Mouse (Mus musculus): ENCODE data around the gene Fam32a. TPM values are rescaled to one million over a fixed set of nuclear protein-coding genes. Genes with fewer than 3 reads are reported as not detected.

The Fam32a gene
- total RNA-seq (2017): 259 and 282 TPM in 2 replicates

DNA sequence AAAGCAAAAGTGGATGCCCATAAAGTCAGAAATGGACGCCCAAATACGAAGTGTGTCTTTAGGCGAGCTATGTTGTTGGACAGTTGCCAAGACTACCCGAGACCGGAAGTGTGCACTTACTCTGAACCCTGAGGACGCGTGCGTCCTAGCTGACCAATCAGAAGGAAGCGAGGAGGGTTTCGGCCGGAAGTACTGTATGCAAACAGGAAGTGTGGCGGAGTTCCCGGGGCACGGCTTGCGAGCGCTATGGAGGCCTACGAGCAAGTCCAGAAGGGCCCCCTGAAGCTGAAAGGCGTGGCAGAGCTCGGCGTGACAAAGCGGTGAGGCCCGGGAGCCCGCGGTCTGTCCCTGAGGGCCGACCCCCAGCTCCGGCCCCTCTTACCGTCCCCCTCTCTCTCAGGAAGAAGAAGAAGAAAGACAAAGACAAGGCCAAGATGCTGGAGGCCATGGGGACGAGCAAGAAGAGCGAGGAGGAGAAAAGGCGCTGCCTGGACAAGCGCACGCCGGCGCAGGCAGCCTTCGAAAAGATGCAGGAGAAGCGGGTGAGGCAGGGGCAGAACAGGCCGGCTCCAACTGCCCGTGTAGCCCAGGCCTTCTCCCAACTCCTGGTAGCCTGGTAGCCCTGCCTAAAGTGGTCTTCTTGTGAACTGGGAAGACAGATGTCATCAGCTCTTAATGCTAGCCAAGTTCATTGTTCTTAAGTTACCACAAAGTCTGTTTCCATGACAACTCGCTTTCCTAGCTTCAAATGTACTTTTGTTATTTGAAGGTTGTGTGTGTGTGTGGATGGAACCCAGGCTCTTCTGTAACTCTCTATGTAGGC lies at the start of gene Fam32a:
Gene Fam32a (plus strand): TSS at position 190 of the 823 bp plus-strand sequence.
- peak; percentile 93 for ATAC-seq (ENCODE audit: extremely low read depth, insufficient number of reproducible peaks, low FRiP score, poor library complexity, severe bottlenecking)

DNA sequence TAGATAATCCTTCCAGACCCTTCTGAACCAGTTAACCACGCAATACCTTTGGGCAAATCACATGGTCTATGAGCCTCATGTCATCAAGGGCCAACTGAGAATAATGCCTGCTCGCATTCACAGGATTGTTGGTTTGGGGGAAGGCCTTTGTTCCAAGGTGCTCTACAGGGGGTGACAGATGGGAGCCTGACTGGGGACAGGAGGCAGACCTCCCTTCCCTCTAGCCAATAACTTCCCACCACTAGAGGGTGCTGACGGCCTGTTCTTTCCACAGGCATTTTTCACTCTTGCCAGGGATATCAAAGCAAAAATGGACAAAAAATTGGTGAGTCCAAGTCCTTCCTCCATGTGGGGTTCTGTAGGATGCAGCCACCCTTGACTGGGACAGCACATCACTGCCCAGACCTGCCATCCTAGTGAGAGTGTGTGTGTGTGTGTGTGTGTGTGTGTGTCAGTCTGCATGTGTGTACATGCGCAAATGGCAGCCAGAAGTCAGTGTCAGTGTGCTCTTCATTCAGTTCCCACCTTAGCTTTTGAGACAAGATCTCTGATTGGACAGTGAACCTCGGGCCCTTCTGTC lies 42.1 kb upstream of the Fam32a start:
- ATAC-seq (ENCODE audit: extremely low read depth, insufficient number of reproducible peaks, low FRiP score, poor library complexity, severe bottlenecking): peak; percentile 55

GRCm38 (mm10) chr8:72183554-72184202 lies 35.9 kb upstream of the Fam32a start:
- ATAC-seq (ENCODE audit: extremely low read depth, insufficient number of reproducible peaks, low FRiP score, poor library complexity, severe bottlenecking): peak; percentile 88

DNA sequence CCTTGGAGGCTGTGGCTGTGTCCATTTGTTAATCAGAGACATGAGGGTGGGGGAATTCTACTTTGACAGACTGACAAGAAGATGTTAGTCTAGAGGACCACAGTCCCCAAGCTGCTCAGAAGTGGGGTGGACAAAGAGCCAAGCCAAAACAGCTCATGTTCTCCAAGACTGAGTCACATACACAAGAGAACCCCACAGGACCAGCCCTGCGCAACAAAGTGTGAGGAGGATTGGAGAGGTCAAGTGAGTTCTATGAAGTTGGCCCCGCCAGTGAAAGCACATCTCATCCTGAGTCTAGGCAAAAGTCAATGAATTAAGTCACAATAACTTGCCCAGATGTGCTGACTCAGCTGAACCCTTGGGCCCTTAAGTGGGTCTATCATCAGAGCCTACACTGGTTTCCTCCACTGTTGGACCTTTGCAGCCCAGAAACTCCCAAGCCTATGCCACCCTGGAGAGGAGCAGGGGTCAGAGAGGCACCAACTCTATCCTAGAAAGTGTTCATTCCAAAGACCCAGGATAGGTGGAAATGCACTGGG lies 31.7 kb upstream of the Fam32a start:
- no peak for ATAC-seq (ENCODE audit: extremely low read depth, insufficient number of reproducible peaks, low FRiP score, poor library complexity, severe bottlenecking)

DNA sequence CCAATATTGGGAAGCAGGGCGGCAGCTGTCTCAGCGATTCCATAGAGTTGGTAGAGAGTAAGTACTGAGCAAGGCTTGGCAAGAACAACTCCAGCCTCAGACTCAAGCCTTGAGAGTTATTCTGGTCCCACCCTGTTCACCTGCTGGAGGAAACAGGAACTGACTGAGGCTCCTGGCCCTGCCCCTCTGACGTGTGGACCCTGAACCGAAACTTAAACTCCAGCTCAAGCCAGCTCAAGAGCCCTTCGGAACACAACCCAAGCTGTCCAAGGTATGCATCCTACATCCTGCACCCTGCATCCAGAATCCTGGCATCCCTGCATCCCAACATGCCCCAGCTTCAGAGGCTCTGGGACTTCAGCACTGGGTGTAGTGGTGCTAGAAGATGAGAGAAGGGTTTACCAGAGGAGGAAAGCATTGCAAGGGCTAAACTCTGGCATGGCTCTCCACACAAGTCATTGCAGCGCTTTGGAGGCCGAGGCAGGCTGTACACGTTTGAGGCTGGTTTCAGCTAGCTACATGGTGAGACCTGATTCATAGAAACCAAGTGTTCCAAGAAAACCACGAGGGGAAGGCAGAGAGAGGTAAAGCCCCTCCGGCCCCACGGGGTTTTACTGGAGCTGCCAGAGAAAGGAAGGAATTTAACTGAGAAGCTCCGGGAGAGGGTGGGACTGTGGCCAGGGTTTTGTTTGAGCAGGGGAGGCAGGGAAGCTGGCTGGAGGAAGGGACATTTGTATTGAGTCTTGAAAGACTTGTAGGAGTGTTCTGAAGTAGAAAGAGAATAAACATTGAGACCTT lies 29.9 kb upstream of the Fam32a start, which contains the start of gene Hsh2d:
Gene Hsh2d (plus strand): TSS at position 222 of the 798 bp plus-strand sequence.
- peak; percentile 96 for ATAC-seq (ENCODE audit: extremely low read depth, insufficient number of reproducible peaks, low FRiP score, poor library complexity, severe bottlenecking)

DNA sequence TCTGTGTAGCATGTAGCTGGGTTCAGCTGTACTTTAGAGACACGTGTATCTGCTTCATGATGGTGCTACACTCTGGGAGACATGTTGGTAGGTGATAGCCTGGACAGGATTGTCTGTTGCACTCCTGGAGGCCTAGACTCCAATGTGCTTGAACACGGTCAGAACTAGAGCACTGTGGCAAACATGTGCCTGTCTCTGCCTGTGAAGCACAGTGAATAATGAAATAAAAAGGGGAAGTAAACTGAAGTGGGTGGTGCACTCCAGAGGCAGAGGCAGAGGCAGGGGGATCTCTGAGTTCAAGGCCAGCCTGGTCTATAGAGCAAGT lies 29.4 kb upstream of the Fam32a start:
- peak; percentile 57; the same call in 1 of the 2 replicates for ATAC-seq (ENCODE audit: extremely low read depth, insufficient number of reproducible peaks, low FRiP score, poor library complexity, severe bottlenecking)

DNA sequence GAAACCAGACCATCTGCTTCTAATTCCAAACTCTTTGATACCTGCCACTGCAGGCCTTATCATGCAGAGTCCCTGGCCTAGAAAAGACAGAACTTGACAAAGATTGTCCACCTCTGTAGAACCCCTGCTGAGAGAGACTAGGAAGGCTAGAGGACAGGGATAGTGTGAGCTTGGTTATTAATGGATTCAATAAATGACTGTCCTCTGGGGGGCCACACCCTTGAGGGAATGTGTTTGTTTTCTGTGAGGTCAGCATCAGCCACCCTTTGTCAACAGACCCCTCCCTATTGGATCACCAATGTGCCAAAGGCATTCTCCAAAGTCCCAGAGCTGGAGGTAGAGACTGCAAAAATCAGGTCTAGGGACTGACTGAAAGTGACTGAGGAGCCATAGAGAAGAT lies 27.5 kb upstream of the Fam32a start:
- ATAC-seq (ENCODE audit: extremely low read depth, insufficient number of reproducible peaks, low FRiP score, poor library complexity, severe bottlenecking): no peak

GRCm38 (mm10) chr8:72197997-72198396 lies 21.5 kb upstream of the Fam32a start:
- ATAC-seq (ENCODE audit: extremely low read depth, insufficient number of reproducible peaks, low FRiP score, poor library complexity, severe bottlenecking): peak; percentile 44; the same call in 1 of the 2 replicates

DNA sequence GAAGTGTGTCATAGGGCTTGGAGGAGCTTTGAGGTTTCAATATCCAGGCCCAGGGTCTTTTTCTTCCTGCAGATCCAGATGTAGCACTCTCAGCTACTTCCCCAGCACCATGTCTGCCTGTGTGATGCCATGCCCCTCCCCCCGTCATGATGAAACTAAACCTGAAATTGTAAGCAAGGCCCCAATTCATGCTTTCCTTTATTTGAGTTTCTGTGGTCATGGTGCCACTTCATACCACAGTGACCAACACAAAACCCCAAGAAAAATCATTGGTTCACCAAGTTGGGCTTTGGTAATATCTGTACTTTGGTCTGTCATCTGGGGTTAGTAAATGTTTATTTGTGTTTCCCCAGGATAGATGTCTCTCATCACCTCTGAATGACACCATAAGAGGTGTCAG lies 10.9 kb upstream of the Fam32a start:
- ATAC-seq (ENCODE audit: extremely low read depth, insufficient number of reproducible peaks, low FRiP score, poor library complexity, severe bottlenecking): no peak

DNA sequence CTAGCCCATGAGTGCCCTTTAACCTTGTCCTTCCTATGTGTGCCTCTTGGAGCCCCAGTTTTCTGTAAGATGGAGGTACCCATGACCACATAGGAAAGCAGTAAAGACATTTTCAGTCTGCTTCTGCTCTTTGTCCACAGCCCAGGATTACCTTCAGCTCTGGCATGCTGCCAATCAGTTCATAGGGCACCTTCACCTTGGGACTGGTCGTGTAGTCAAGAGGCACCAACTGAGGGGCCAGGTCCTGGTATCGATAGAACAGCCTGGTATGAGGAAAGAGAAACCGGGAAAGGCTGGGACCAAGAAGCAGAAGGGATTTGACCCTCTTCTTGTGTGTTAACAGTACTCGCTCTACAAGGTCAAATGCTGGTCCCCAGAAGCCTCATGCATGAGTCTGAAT lies 9.3 kb upstream of the Fam32a start:
- ATAC-seq (ENCODE audit: extremely low read depth, insufficient number of reproducible peaks, low FRiP score, poor library complexity, severe bottlenecking): no peak

GRCm38 (mm10) chr8:72210710-72211109 lies 8.8 kb upstream of the Fam32a start:
- peak; percentile 25; the same call in 1 of the 2 replicates for ATAC-seq (ENCODE audit: extremely low read depth, insufficient number of reproducible peaks, low FRiP score, poor library complexity, severe bottlenecking)

DNA sequence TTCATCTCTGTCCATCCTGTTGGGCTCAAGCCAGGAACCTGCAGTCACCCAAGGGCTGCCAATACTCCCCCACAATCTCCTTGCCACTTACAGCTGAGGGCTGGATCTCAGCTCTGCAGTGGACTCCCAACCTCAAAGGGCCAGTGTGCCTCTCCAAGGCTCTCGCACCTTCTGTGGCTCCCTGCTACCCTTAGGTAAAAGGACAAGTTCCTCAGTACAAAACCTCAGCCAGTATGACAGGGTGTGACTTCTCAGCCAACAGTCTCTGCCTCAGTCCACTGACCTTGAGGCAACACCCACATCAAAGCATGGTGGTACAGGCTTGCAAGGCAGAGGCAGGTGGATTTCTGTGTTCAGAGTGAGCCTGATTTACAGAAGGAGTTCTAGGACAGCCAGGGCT lies 7.7 kb upstream of the Fam32a start:
- no peak for ATAC-seq (ENCODE audit: extremely low read depth, insufficient number of reproducible peaks, low FRiP score, poor library complexity, severe bottlenecking)

- no peak for ATAC-seq (ENCODE audit: extremely low read depth, insufficient number of reproducible peaks, low FRiP score, poor library complexity, severe bottlenecking)
Observed at GRCm38 (mm10) chr8:72212751-72213150, 6.8 kb upstream of the Fam32a start, which contains the start of gene Cib3. Gene Cib3 (minus strand): TSS chr8:72212837.

- no peak for ATAC-seq (ENCODE audit: extremely low read depth, insufficient number of reproducible peaks, low FRiP score, poor library complexity, severe bottlenecking)
Observed at GRCm38 (mm10) chr8:72213536-72213935, 6.0 kb upstream of the Fam32a start, which contains the start of gene Gm11034. Gene Gm11034 (minus strand): TSS chr8:72213636.

DNA sequence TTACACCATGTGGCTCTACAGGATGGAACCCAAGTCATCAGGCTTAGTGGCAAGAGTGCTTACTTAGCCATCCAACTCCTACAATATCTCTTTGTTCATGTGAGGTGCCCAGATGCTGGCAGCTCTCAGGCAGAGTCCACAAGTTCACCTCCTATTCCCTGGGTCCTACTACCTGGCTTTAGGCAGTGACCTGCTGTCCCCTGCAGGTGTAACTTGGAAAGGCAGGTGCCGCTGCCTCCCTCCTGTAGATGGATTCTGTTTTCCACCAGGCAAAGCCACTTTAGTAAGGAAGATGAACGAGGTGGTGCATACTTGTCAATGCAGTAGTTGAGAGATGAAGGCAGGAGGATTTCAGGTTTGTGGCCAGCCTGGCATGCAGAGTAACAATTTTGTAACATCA lies 4.5 kb upstream of the Fam32a start:
- peak; percentile 36; the same call in 1 of the 2 replicates for ATAC-seq (ENCODE audit: extremely low read depth, insufficient number of reproducible peaks, low FRiP score, poor library complexity, severe bottlenecking)

GRCm38 (mm10) chr8:72215871-72216270 lies 3.7 kb upstream of the Fam32a start:
- peak; percentile 62 for ATAC-seq (ENCODE audit: extremely low read depth, insufficient number of reproducible peaks, low FRiP score, poor library complexity, severe bottlenecking)

DNA sequence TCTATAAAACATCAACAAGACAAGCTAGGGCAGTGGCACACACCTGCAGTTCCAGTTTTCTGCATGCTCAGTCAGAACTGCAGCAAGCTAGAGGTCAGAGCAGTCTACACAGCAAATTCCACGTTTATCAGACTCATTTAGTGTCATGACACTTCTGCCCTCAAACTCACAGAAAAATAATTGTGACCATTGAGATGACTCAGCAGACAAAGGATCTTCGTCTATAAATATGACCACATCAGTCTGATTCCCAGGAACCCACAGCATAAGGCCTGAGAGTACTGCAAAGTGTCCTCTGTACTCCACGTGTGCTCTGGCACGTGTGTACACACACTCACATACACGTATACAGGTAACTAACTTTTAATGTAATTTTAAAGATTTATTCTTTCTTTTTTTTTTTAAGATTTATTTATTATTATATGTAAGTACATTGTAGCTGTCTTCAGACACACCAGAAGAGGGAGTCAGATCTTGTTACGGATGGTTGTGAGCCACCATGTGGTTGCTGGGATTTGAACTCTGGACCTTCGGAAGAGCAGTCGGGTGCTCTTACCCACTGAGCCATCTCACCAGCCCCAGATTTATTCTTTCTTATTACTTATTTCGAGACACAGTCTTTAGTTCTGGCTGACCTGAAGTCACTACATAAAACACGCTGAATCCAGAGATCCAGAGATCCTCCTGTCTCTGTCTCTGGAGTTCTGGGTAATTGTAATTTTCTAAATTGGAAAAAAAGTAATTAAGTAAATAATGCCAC lies 569 bp upstream of the Fam32a start:
- no peak for ATAC-seq (ENCODE audit: extremely low read depth, insufficient number of reproducible peaks, low FRiP score, poor library complexity, severe bottlenecking)

DNA sequence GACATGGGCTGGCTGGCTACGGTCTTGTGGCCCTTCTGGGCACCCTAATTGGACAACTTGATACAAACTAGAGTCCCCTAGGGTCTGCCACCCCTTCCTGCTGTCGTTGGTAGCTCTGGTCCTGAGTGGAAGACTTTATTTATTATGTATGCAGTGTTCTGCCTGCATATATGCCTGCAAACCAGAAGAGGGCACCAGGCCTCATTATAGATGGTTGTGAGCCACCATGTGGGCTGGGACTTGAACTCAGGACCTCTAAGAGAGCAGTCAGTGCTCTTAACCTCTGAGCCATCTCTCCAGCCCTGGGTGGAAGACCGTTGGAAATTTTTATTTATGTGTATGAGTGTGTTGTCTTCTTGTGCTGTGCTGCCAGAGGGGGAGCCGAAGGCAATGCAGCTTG lies 1.2 kb downstream of the Fam32a start:
- no peak for ATAC-seq (ENCODE audit: extremely low read depth, insufficient number of reproducible peaks, low FRiP score, poor library complexity, severe bottlenecking)

All from neutrophil, adult 5-6 weeks (primary cell).